Mouse (Mus musculus) heart, embryonic 14.5 days (tissue): ENCODE measurements around the gene Chka. TPM values are rescaled to one million over a fixed set of nuclear protein-coding genes. Genes with fewer than 3 reads are reported as not detected.

Experiments
- ATAC-seq: fragments of 200-750 bp; cut with Nextera tagmentation; 2 replicates; pipeline ENCODE4 v1.8.0; 2017; ENCODE audit warnings: low read depth, moderate TSS enrichment; ENCODE audit not compliant: insufficient number of reproducible peaks, insufficient read depth, low FRiP score
- H3K27ac ChIP-seq, 2 experiments: fragments of 200-500 bp in 1 of 2; fragments of 300-500 bp in 1 of 2; sonication (generic) in 1 of 2; replicated peaks in 1 of 2; 2 replicates each; pipeline ENCODE4 v1.5.1; 2012 to 2014; ENCODE audit warnings: low read depth in 2 of 2, low read length in 2 of 2, control low read depth in 1 of 2, mild to moderate bottlenecking in 1 of 2, mixed read lengths in 1 of 2; ENCODE audit not compliant: control insufficient read depth in 1 of 2, insufficient read depth in 1 of 2
- H3K27me3 ChIP-seq: fragments of 300-500 bp; sonication (generic); 2 replicates; pipeline ENCODE4 v1.6.1; 2014; ENCODE audit warnings: mild to moderate bottlenecking, low read length, control low read depth; ENCODE audit not compliant: control insufficient read depth, insufficient read depth
- H3K36me3 ChIP-seq: fragments of 300-500 bp; sonication (generic); 2 replicates; pipeline ENCODE4 v1.6.1; 2014; ENCODE audit warnings: mild to moderate bottlenecking, control low read depth, low read length, mixed read lengths; ENCODE audit not compliant: control insufficient read depth, insufficient read depth
- H3K4me1 ChIP-seq, 2 experiments: fragments of 200-500 bp in 1 of 2; fragments of 300-500 bp in 1 of 2; sonication (generic) in 1 of 2; 2 replicates each; pipeline ENCODE4 v1.6.1; 2012 to 2014; ENCODE audit warnings: low read length in 2 of 2, control low read depth in 1 of 2, mixed read lengths in 1 of 2; ENCODE audit not compliant: control insufficient read depth in 2 of 2, insufficient read depth in 2 of 2
- H3K4me2 ChIP-seq: fragments of 300-500 bp; sonication (generic); 2 replicates; pipeline ENCODE4 v1.6.1; 2014; ENCODE audit warnings: mild to moderate bottlenecking, low read length
- H3K4me3 ChIP-seq, 2 experiments: fragments of 200-500 bp in 1 of 2; fragments of 300-500 bp in 1 of 2; sonication (generic) in 1 of 2; 2 replicates each; pipeline ENCODE4 v1.5.1; 2012 to 2014; ENCODE audit warnings: low read length in 2 of 2, mild to moderate bottlenecking in 2 of 2, control low read depth in 1 of 2, low read depth in 1 of 2, moderate library complexity in 1 of 2; ENCODE audit not compliant: control insufficient read depth in 1 of 2, insufficient read depth in 1 of 2
- H3K9ac ChIP-seq: fragments of 300-500 bp; sonication (generic); 2 replicates; pipeline ENCODE4 v1.6.1; 2014; ENCODE audit warnings: mild to moderate bottlenecking, low read length
- H3K9me3 ChIP-seq: fragments of 300-500 bp; sonication (generic); 2 replicates; pipeline ENCODE4 v1.6.1; 2016; ENCODE audit warnings: low read length, control low read depth; ENCODE audit not compliant: control insufficient read depth
- WGBS: fragments of 180-500 bp; shearing (Covaris S2); extraction: QIAGEN DNeasy Blood & Tissue Kit; methylation state at CpG from one replicate; pipeline ENCODE4 v1.1.7; 2014; 5-methylcytosine and 5-hydroxymethylcytosine counted together
- polyA plus RNA-seq: library from polyadenylated mRNA; unstranded; fragments of >200 nt; fragmentation: Nextera tagmentation; extraction: Ambion mirVana; gene quantifications from 2 replicates; pipeline ENCODE4 v1.2.1, GENCODE M21; 2014

Chka gene
- polyA plus RNA-seq, 1 experiment from 2014 or later = 25.5 TPM

- H3K4me1 ChIP-seq = peaks cover 3 to 4% of the 10 kb centered on the region in 2 experiments; a peak in 3 of 4 replicates
- no peak overlapping the region for H3K4me2 ChIP-seq
- H3K27ac ChIP-seq = no peak overlapping the region
- no peak overlapping the region for H3K4me3 ChIP-seq
- ATAC-seq = no peak
- WGBS = 44% methylated on average over 5 of the region's 5 CpGs
- H3K9me3 ChIP-seq = no peaks in the 10 kb centered on the region
- no peak overlapping the region for H3K9ac ChIP-seq
- H3K36me3 ChIP-seq = no peaks in the 10 kb centered on the region
- H3K27me3 ChIP-seq = no peaks in the 10 kb centered on the region
These were observed 11.3 kb upstream of the Chka start for GRCm38 (mm10) chr19:3840214-3840651.

DNA sequence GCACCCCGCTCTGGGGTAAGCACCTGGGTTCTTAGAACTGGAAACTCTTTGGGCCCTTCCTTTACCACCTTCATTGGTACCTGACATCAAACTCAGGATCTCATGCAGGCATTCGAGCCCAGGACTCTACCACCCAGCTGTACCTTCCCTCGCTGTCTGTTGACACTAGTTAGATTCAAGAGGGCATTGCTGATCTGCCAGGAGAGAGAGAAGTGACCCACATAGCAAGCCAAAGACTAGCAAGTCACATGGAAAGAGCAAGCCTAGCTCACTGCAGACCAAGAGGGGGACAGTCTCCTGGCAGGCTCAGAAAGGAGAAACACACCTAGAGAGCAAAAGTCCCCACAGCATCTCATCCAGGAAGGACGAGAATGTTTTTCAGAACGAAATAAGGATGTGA, 10.9 kb upstream of the Chka start:
- H3K27me3 ChIP-seq = no peaks in the 10 kb centered on the region
- H3K9ac ChIP-seq = no peak overlapping the region
- H3K9me3 ChIP-seq = no peaks in the 10 kb centered on the region
- H3K4me3 ChIP-seq = no peak overlapping the region
- no peak for ATAC-seq
- H3K4me1 ChIP-seq = peaks cover 3 to 4% of the 10 kb centered on the region in 2 experiments; a peak in 3 of 4 replicates
- no peak overlapping the region for H3K4me2 ChIP-seq
- no peaks in the 10 kb centered on the region for H3K36me3 ChIP-seq
- WGBS = 79% methylated on average over 5 of the region's 5 CpGs
- no peak overlapping the region for H3K27ac ChIP-seq

- Histone ChIP-seq H3K9ac (no peak overlapping the region), H3K9me3 (no peaks in the 10 kb centered on the region), H3K4me1 (peaks cover 3 to 4% of the 10 kb centered on the region in 2 experiments; a peak in 3 of 4 replicates), H3K36me3 (no peaks in the 10 kb centered on the region), H3K4me3 (no peak overlapping the region), H3K27ac (no peak overlapping the region), H3K4me2 (no peak overlapping the region), H3K27me3 (no peaks in the 10 kb centered on the region)
- no peak for ATAC-seq
- 49% methylated on average over 12 of the region's 12 CpGs for WGBS
These were observed 9.0 kb upstream of the Chka start for GRCm38 (mm10) chr19:3842359-3843148.

GRCm38 (mm10) chr19:3843629-3844028, 7.9 kb upstream of the Chka start:
- H3K27ac ChIP-seq = no peak overlapping the region
- H3K4me1 ChIP-seq = peaks cover 3 to 4% of the 10 kb centered on the region in 2 experiments; a peak in 3 of 4 replicates
- 83% methylated on average over 2 of the region's 2 CpGs for WGBS
- no peaks in the 10 kb centered on the region for H3K9me3 ChIP-seq
- H3K4me3 ChIP-seq = no peak overlapping the region
- H3K9ac ChIP-seq = no peak overlapping the region
- no peaks in the 10 kb centered on the region for H3K36me3 ChIP-seq
- no peak overlapping the region for H3K4me2 ChIP-seq
- H3K27me3 ChIP-seq = no peaks in the 10 kb centered on the region
- no peak for ATAC-seq

DNA sequence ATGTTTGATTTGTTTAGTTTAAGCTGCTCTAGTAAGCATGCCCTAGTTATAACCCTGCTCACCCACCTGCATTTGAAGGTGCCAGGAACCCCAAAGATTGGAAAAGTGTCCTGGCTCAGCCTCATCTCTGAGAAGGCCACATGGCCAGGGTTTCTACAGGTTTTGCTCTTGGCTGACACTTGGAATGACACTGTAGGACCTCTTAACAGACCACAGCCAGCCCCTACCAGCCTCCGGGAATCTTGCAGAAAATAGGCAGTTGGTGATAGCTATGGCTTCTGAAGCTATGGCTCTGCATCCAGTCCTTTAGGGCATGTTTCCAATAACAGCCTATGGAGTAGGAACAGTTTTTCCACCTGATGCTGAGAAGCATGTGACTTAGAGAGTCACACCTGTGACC, 6.7 kb upstream of the Chka start:
- Histone ChIP-seq H3K4me1 (peaks cover 3 to 4% of the 10 kb centered on the region in 2 experiments; a peak in 3 of 4 replicates), H3K27ac (no peak overlapping the region), H3K4me2 (no peak overlapping the region), H3K9me3 (no peaks in the 10 kb centered on the region), H3K9ac (no peak overlapping the region), H3K4me3 (no peak overlapping the region), H3K27me3 (no peaks in the 10 kb centered on the region), H3K36me3 (no peaks in the 10 kb centered on the region)
- 88% methylated on average over 1 of the region's 1 CpGs for WGBS
- ATAC-seq = no peak

- Histone ChIP-seq H3K27ac (no peak overlapping the region), H3K4me2 (no peak overlapping the region), H3K4me3 (no peak overlapping the region), H3K27me3 (no peaks in the 10 kb centered on the region), H3K9me3 (no peaks in the 10 kb centered on the region), H3K4me1 (peaks cover 3 to 4% of the 10 kb centered on the region in 2 experiments; a peak in 3 of 4 replicates), H3K36me3 (no peaks in the 10 kb centered on the region), H3K9ac (no peak overlapping the region)
- no peak for ATAC-seq
- WGBS = 86% methylated on average over 11 of the region's 11 CpGs
These were observed 6.2 kb upstream of the Chka start for GRCm38 (mm10) chr19:3845339-3845738.

DNA sequence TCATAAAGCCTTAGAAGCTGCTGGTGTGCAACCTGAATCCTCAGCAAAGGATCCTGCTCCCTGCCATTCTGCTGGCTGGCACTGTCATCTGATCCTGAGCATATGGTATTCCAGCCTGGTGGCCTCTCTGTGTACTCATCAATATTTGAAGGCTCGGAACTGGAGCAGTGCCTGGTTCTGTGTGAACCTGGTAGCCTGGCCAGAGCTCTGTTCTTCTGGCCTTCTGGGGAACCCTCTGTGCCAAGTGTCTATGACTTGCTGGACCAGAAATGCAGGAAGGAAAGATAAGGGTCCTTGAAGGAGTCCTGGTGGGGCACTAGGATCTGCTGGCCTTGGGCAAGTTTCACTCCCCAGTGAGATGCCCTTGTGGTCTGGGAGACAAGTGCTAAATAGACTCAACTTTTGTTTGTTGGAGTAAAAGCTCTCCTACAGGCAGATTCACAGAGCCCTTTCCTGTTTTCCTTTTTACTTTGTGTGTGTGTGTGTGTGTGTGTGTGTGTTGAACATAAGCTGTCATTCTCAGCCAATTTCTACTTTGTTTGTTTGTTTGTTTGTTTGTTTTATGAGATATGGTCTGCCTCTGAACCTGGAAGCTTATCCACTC, 5.7 kb upstream of the Chka start:
- 68% methylated on average over 1 of the region's 1 CpGs for WGBS
- no peak for ATAC-seq
- H3K4me2 ChIP-seq = no peak overlapping the region
- H3K27ac ChIP-seq = no peak overlapping the region
- no peaks in the 10 kb centered on the region for H3K36me3 ChIP-seq
- no peaks in the 10 kb centered on the region for H3K9me3 ChIP-seq
- peaks cover 6% of the 10 kb centered on the region in 2 experiments for H3K4me1 ChIP-seq
- H3K27me3 ChIP-seq = no peaks in the 10 kb centered on the region
- H3K9ac ChIP-seq = no peak overlapping the region
- no peak overlapping the region for H3K4me3 ChIP-seq
